Mouse (Mus musculus): Measurements from ENCODE around the gene Serpina1e. TPM values are rescaled to one million over a fixed set of nuclear protein-coding genes. Genes with fewer than 3 reads are reported as not detected.
"Not testable (repeated sequence)": the region's sequence is repeated elsewhere in the genome, so short reads cannot be mapped to it uniquely, and the experiment has no call there.

The Serpina1e gene
- polyA plus RNA-seq, 1 experiment from 2014 or later: 211 TPM

- Histone ChIP-seq H3K4me2 (replicated peaks; ENCODE audit: low read depth) (no peak overlapping the region), H3K27me3 (replicated peaks; ENCODE audit: control insufficient read depth, insufficient read depth, low read length) (no peaks in the 10 kb centered on the region), H3K4me1 (replicated peaks; ENCODE audit: control insufficient read depth, insufficient read depth, low read length) (no peaks in the 10 kb centered on the region), H3K27ac (ENCODE audit: low read depth, low read length) (no peak overlapping the region), H3K4me3 (ENCODE audit: low read depth, low read length) (no peak overlapping the region), H3K9me3 (ENCODE audit: control insufficient read depth) (no peaks in the 10 kb centered on the region), H3K9ac (ENCODE audit: low read depth, low read length) (no peak overlapping the region), H3K36me3 (ENCODE audit: control insufficient read depth, insufficient read depth) (no peaks in the 10 kb centered on the region)
- WGBS: 81% methylated on average over 4 of the region's 4 CpGs
- ATAC-seq: no peak
- TF ChIP-seq CTCF (IDR thresholded peaks at IDR 0.05; ENCODE audit: low read depth): no peak
Observed at GRCm38 (mm10) chr12:103946243-103946642, 12.5 kb downstream of the Serpina1e start.

GRCm38 (mm10) chr12:103909181-103909580 is 49.6 kb downstream of the Serpina1e start:
- not testable (repeated sequence) for H3K27me3 ChIP-seq (replicated peaks; ENCODE audit: control insufficient read depth, insufficient read depth, low read length); H3K4me1 ChIP-seq (replicated peaks; ENCODE audit: control insufficient read depth, insufficient read depth, low read length); H3K4me3 ChIP-seq (ENCODE audit: low read depth, low read length); H3K4me2 ChIP-seq (replicated peaks; ENCODE audit: low read depth); H3K9ac ChIP-seq (ENCODE audit: low read depth, low read length); H3K9me3 ChIP-seq (ENCODE audit: control insufficient read depth); H3K36me3 ChIP-seq (ENCODE audit: control insufficient read depth, insufficient read depth); ATAC-seq; H3K27ac ChIP-seq (ENCODE audit: low read depth, low read length)
- 96% methylated on average over 10 of the region's 16 CpGs for WGBS

GRCm38 (mm10) chr12:103907746-103908145 is 51.0 kb downstream of the Serpina1e start:
- not testable (repeated sequence) for H3K4me2 ChIP-seq (replicated peaks; ENCODE audit: low read depth); H3K9ac ChIP-seq (ENCODE audit: low read depth, low read length); H3K36me3 ChIP-seq (ENCODE audit: control insufficient read depth, insufficient read depth); H3K4me3 ChIP-seq (ENCODE audit: low read depth, low read length); H3K27me3 ChIP-seq (replicated peaks; ENCODE audit: control insufficient read depth, insufficient read depth, low read length); ATAC-seq; H3K4me1 ChIP-seq (replicated peaks; ENCODE audit: control insufficient read depth, insufficient read depth, low read length); H3K27ac ChIP-seq (ENCODE audit: low read depth, low read length); H3K9me3 ChIP-seq (ENCODE audit: control insufficient read depth)
- WGBS: 27% methylated on average over 1 of the region's 1 CpGs

- not testable (repeated sequence) for H3K4me1 ChIP-seq (replicated peaks; ENCODE audit: control insufficient read depth, insufficient read depth, low read length); H3K27me3 ChIP-seq (replicated peaks; ENCODE audit: control insufficient read depth, insufficient read depth, low read length); H3K9me3 ChIP-seq (ENCODE audit: control insufficient read depth); ATAC-seq; H3K4me2 ChIP-seq (replicated peaks; ENCODE audit: low read depth); H3K4me3 ChIP-seq (ENCODE audit: low read depth, low read length); H3K9ac ChIP-seq (ENCODE audit: low read depth, low read length); H3K36me3 ChIP-seq (ENCODE audit: control insufficient read depth, insufficient read depth); H3K27ac ChIP-seq (ENCODE audit: low read depth, low read length)
- WGBS: 48% methylated on average over 4 of the region's 4 CpGs
Observed at GRCm38 (mm10) chr12:103904837-103905340, 53.9 kb downstream of the Serpina1e start, which contains the start of gene Serpina1c. Gene Serpina1c (minus strand): TSS chr12:103904887.

- not testable (repeated sequence) for H3K9ac ChIP-seq (ENCODE audit: low read depth, low read length); H3K4me3 ChIP-seq (ENCODE audit: low read depth, low read length); H3K27ac ChIP-seq (ENCODE audit: low read depth, low read length); H3K9me3 ChIP-seq (ENCODE audit: control insufficient read depth); H3K4me1 ChIP-seq (replicated peaks; ENCODE audit: control insufficient read depth, insufficient read depth, low read length); ATAC-seq; H3K36me3 ChIP-seq (ENCODE audit: control insufficient read depth, insufficient read depth); H3K27me3 ChIP-seq (replicated peaks; ENCODE audit: control insufficient read depth, insufficient read depth, low read length); H3K4me2 ChIP-seq (replicated peaks; ENCODE audit: low read depth)
- WGBS: 81% methylated on average over 3 of the region's 3 CpGs
Observed at GRCm38 (mm10) chr12:103901929-103902328, 56.8 kb downstream of the Serpina1e start.

Other genes starting within 250 kb of the Serpina1e start
- 6.6 and 6.9 TPM in 2 replicates for gene Serpina1d, start 185.4 kb downstream of the Serpina1e start, polyA plus RNA-seq (2015; fragmentation: Nextera tagmentation; extraction: Ambion mirVana)
- gene Serpina1b, start 128.6 kb downstream of the Serpina1e start, polyA plus RNA-seq (2015; fragmentation: Nextera tagmentation; extraction: Ambion mirVana): 34.2 and 45.6 TPM in 2 replicates
- gene Serpina1a, start 95.4 kb downstream of the Serpina1e start, polyA plus RNA-seq (2015; fragmentation: Nextera tagmentation; extraction: Ambion mirVana): 67.1 and 71.2 TPM in 2 replicates
- 7.9 and 9.9 TPM in 2 replicates for gene Serpina1c, start 54.1 kb downstream of the Serpina1e start, polyA plus RNA-seq (2015; fragmentation: Nextera tagmentation; extraction: Ambion mirVana)
- gene Serpina11, start 31.0 kb upstream of the Serpina1e start, polyA plus RNA-seq (2015; fragmentation: Nextera tagmentation; extraction: Ambion mirVana): not detected in 2 replicates
- gene Serpina9, start 54.8 kb upstream of the Serpina1e start, polyA plus RNA-seq (2015; fragmentation: Nextera tagmentation; extraction: Ambion mirVana): not detected in 2 replicates
- gene Serpina12, start 85.5 kb upstream of the Serpina1e start, polyA plus RNA-seq (2015; fragmentation: Nextera tagmentation; extraction: Ambion mirVana): not detected in 2 replicates
- gene Serpina5, start 142.1 kb upstream of the Serpina1e start, polyA plus RNA-seq (2015; fragmentation: Nextera tagmentation; extraction: Ambion mirVana): 0.18 and 0.24 TPM in 2 replicates
- gene Serpina3a, start 153.7 kb upstream of the Serpina1e start, polyA plus RNA-seq (2015; fragmentation: Nextera tagmentation; extraction: Ambion mirVana): 0.09 and 0.21 TPM in 2 replicates
- gene Serpina3b, start 169.0 kb upstream of the Serpina1e start, polyA plus RNA-seq (2015; fragmentation: Nextera tagmentation; extraction: Ambion mirVana): not detected in 2 replicates
- gene Serpina3c, start 194.9 kb upstream of the Serpina1e start, polyA plus RNA-seq (2015; fragmentation: Nextera tagmentation; extraction: Ambion mirVana): 0.09 TPM in 1 of 2 replicates, not detected in the other